Mouse (Mus musculus): ENCODE measurements at regions not wholly inside any gene's neighbourhood (a gene's known extent, or its start where the extent isn't known, plus 50 kb on each side); places are given as distances from the start of the nearest gene placed in this dataset.

DNA sequence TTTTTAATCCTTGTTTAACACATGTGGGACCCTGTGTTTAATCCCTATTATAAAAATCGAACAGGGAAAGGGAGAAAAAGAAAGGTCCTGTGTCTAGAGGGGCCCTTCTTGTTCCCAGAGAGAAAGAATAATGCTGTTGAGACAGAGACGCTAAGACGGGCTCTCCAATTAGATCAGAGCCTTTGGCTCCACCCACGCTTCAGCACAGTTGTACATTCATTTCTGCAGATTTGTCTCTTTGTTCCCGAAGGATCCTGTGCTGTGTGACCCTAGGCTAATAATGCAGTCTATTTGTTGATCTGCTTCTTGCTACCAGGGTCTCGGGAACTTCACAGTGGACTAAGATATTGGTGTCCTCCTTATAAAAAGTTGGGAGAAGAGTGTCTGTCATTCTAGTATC, 92.0 kb downstream of the Cdc5l start:
- no peak overlapping the region for H3K4me3 ChIP-seq
- no peaks in the 10 kb centered on the region for H3K36me3 ChIP-seq
- no peak overlapping the region for H3K4me2 ChIP-seq
- no peaks in the 10 kb centered on the region for H3K9me3 ChIP-seq
- H3K9ac ChIP-seq, result no peak overlapping the region
- H3K4me1 ChIP-seq, result no peaks in the 10 kb centered on the region
- H3K27ac ChIP-seq, result no peak overlapping the region
- ATAC-seq (ENCODE audit: borderline replicate concordance, extremely low read depth, low FRiP score, low TSS enrichment), result no peak
- 65% methylated on average over 6 of the region's 6 CpGs for WGBS
- no peaks in the 10 kb centered on the region for H3K27me3 ChIP-seq

DNA sequence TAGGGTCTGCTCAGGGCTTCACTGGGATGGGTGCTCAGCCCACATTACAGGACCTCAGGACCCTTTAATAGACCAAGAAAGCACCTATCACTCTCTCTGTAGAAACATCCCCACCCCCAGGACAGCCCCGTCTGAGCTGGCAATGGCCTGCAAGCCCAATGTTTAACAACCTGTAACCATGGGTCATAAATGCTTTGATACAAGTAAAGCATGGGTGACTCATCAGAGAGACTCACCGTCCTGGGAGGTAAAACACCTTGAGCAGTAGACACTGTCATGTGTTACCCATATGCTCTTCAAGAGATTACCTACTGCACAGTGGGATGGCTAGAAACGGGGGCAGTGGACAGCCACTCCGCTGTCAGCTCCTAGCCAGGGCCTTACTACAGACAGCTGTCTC, 92.7 kb downstream of the Cdc5l start:
- Histone ChIP-seq H3K9ac (no peak overlapping the region), H3K9me3 (no peaks in the 10 kb centered on the region), H3K4me3 (no peak overlapping the region), H3K36me3 (no peaks in the 10 kb centered on the region), H3K27me3 (no peaks in the 10 kb centered on the region), H3K27ac (no peak overlapping the region), H3K4me2 (no peak overlapping the region), H3K4me1 (no peaks in the 10 kb centered on the region)
- 79% methylated on average over 4 of the region's 4 CpGs for WGBS
- ATAC-seq (ENCODE audit: borderline replicate concordance, extremely low read depth, low FRiP score, low TSS enrichment), result no peak

DNA sequence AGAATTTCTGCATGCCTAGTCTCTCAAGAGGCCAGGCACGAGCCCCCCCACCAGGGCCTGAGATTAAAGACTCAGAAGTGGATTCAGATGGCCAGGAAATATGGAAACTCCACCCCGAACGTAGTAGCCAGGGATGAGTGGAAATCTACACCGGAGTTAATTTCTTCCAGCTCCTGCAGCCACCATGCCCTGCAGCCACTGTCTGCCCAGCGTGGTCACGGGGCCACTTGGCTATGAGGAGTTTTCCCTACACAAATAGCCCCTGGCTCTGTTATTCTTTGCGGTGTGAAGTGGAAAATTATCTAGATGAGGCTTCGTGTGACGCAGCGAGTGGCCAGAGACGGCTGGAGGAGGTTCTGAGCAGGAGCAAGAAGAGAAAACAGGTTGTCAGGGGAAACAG, 94.3 kb downstream of the Cdc5l start:
- WGBS, result 44% methylated on average over 11 of the region's 11 CpGs
- H3K36me3 ChIP-seq, result no peaks in the 10 kb centered on the region
- no peak for ATAC-seq (ENCODE audit: borderline replicate concordance, extremely low read depth, low FRiP score, low TSS enrichment)
- H3K9me3 ChIP-seq, result no peaks in the 10 kb centered on the region
- no peak overlapping the region for H3K4me2 ChIP-seq
- H3K27me3 ChIP-seq, result no peaks in the 10 kb centered on the region
- no peak overlapping the region for H3K4me3 ChIP-seq
- no peaks in the 10 kb centered on the region for H3K4me1 ChIP-seq
- H3K27ac ChIP-seq, result no peak overlapping the region
- H3K9ac ChIP-seq, result no peak overlapping the region

DNA sequence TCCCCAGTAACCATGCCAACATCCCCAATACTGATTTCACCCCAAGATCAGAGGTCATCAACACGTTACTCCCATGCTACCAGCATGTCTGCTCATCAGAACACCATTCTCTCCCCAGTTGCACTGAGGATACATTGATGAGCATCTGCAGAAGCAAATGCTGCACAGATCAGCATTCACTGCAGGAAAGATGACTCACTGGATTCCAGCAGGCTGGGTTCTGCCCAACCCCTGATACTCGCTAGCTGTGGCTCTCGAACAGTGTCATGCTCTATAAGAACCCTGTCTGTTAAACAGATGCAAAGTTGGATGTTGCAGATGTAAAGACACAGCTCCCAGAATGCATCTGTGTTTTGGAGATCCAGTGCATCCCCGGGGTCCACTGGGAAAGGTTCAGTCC, 95.5 kb downstream of the Cdc5l start:
- H3K4me2 ChIP-seq, result no peak overlapping the region
- no peak overlapping the region for H3K9ac ChIP-seq
- no peaks in the 10 kb centered on the region for H3K27me3 ChIP-seq
- H3K4me3 ChIP-seq, result no peak overlapping the region
- no peaks in the 10 kb centered on the region for H3K9me3 ChIP-seq
- H3K36me3 ChIP-seq, result no peaks in the 10 kb centered on the region
- no peak for ATAC-seq (ENCODE audit: borderline replicate concordance, extremely low read depth, low FRiP score, low TSS enrichment)
- H3K27ac ChIP-seq, result no peak overlapping the region
- 77% methylated on average over 4 of the region's 4 CpGs for WGBS
- H3K4me1 ChIP-seq, result no peaks in the 10 kb centered on the region

DNA sequence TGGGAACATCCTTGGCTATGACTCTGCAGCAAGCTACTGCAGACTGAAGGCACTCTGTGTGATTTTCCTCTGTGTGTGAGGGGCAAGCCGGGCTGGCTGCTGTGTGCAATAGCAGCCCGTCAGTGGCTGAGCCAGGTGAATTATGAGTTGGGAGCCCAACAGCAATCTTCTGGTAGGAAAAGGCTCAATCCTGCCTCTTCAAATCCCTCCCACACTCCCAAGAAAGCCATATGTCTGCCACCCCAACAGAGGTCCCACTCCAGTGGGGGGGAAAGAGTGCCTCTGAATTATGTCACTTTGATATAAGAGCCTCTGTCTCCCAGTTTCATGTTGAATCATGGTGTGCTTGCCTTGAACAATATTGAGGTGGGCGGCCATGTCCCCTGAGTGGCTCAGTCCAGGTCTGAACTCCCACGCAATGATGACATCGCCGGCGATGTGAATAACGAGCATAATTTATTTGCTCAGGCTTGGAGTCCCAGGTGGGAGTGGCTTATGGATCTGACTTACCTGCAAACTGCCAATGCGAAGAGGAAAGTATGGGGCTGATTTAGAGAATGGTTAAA, 97.9 kb downstream of the Cdc5l start:
- no peak overlapping the region for H3K4me3 ChIP-seq
- ATAC-seq (ENCODE audit: borderline replicate concordance, extremely low read depth, low FRiP score, low TSS enrichment), result no peak
- 74% methylated on average over 9 of the region's 9 CpGs for WGBS
- no peaks in the 10 kb centered on the region for H3K36me3 ChIP-seq
- H3K27me3 ChIP-seq, result no peaks in the 10 kb centered on the region
- no peak overlapping the region for H3K4me2 ChIP-seq
- H3K9me3 ChIP-seq, result no peaks in the 10 kb centered on the region
- H3K4me1 ChIP-seq, result no peaks in the 10 kb centered on the region
- no peak overlapping the region for H3K9ac ChIP-seq
- no peak overlapping the region for H3K27ac ChIP-seq

DNA sequence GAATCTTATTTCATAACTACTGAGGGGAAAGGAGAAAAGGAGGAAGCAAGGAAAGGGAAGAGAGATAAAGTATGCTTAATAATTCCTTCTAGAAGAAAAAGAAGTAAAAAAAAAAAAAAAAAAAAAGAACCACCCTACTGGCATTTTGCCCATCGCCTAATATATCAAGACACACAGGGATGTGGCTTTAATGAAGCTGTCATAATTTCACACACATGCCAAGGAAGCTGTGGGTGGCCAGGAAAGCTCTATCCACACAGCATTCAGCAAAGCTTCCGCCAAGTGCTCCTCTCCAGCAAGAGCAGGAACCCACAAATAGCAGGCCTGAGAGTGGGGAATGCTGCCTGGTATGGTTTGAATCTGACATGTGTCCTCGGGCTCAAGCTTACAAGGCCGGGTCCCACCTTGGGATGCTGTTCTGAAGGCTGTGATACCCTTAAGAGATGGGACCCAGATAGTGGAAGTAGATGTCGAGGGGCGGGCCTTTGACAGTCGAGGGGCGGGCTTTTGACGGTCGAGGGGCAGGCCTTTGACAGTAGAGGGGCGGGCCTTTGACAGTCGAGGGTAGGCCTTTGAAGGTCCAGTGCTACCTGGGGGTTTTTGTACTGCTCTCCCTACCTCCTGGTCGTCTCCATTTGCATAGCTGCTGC, 98.7 kb downstream of the Cdc5l start:
- Histone ChIP-seq H3K9ac (no peak overlapping the region), H3K27me3 (no peaks in the 10 kb centered on the region), H3K4me1 (no peaks in the 10 kb centered on the region), H3K9me3 (no peaks in the 10 kb centered on the region), H3K4me2 (no peak overlapping the region), H3K36me3 (no peaks in the 10 kb centered on the region), H3K4me3 (no peak overlapping the region), H3K27ac (no peak overlapping the region)
- no peak for ATAC-seq (ENCODE audit: borderline replicate concordance, extremely low read depth, low FRiP score, low TSS enrichment)
- WGBS, result 52% methylated on average over 13 of the region's 13 CpGs

DNA sequence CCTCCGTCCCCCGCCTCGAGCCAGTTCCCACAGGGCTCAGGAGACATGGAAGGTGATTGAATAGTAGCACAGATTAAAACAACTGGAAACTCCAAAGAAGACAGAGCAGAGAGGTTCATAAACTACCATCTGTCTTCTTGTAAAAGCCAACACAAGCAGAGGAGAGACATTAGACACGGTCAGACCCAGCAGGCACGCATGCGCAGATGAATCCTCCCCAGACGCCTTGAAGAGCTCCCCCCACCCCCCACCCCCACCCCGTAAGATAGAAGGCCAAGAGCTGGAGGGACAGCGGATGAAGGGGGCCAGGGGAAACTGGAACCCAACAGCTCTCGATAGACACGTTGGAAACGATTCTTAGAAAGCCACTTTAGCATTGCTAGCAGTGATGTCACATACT, 101.2 kb downstream of the Cdc5l start:
- no peak for ATAC-seq (ENCODE audit: borderline replicate concordance, extremely low read depth, low FRiP score, low TSS enrichment)
- 67% methylated on average over 12 of the region's 12 CpGs for WGBS
- Histone ChIP-seq H3K27ac (no peak overlapping the region), H3K36me3 (no peaks in the 10 kb centered on the region), H3K4me2 (no peak overlapping the region), H3K9ac (no peak overlapping the region), H3K4me1 (no peaks in the 10 kb centered on the region), H3K9me3 (no peaks in the 10 kb centered on the region), H3K4me3 (no peak overlapping the region), H3K27me3 (no peaks in the 10 kb centered on the region)

DNA sequence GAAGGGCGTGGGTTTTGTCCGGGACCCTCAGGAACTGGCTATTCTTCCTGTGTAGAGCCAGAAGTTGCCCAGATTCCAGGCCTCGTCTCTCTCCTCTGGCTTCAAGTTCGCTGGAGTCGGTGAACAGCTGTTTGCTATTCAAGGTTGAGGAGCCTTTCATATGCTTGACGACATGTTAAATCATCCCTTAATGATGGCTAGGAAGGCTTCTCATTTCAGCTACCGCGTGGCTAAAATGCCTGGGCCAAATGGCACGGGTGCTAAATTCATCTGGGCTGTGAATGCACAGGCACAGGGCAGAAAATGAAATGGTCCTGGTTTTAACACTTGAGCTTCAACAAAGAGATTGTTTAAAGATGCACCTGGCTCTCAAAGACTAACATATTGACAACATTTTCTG, 104.3 kb downstream of the Cdc5l start:
- Histone ChIP-seq H3K27me3 (no peaks in the 10 kb centered on the region), H3K9me3 (no peaks in the 10 kb centered on the region), H3K4me2 (no peak overlapping the region), H3K9ac (no peak overlapping the region), H3K4me1 (no peaks in the 10 kb centered on the region), H3K27ac (no peak overlapping the region), H3K36me3 (no peaks in the 10 kb centered on the region), H3K4me3 (no peak overlapping the region)
- no peak for ATAC-seq (ENCODE audit: borderline replicate concordance, extremely low read depth, low FRiP score, low TSS enrichment)
- 68% methylated on average over 9 of the region's 9 CpGs for WGBS

DNA sequence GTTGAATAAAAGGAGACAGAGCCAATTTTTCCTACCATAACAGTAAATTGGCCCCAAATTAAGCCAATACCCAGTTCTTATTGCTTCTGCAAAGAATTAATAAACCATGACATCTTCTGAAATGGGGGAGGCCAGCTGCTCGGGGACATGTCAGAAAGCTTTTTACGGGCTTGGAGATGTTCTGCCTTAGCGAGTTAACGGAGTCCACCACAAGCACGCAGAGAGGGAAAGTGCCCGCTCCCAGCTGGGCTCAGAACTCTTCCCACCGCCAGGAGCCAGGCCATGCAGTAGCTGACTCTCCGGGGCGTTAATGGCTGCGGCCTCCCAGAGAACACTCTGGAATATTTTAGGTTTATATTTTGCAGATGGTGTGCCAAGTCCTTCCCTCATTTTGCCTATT, 106.8 kb downstream of the Cdc5l start:
- Histone ChIP-seq H3K4me3 (no peak overlapping the region), H3K27ac (no peak overlapping the region), H3K4me2 (no peak overlapping the region), H3K4me1 (no peaks in the 10 kb centered on the region), H3K27me3 (no peaks in the 10 kb centered on the region), H3K36me3 (no peaks in the 10 kb centered on the region), H3K9me3 (no peaks in the 10 kb centered on the region), H3K9ac (no peak overlapping the region)
- 78% methylated on average over 10 of the region's 10 CpGs for WGBS
- ATAC-seq (ENCODE audit: borderline replicate concordance, extremely low read depth, low FRiP score, low TSS enrichment), result no peak

DNA sequence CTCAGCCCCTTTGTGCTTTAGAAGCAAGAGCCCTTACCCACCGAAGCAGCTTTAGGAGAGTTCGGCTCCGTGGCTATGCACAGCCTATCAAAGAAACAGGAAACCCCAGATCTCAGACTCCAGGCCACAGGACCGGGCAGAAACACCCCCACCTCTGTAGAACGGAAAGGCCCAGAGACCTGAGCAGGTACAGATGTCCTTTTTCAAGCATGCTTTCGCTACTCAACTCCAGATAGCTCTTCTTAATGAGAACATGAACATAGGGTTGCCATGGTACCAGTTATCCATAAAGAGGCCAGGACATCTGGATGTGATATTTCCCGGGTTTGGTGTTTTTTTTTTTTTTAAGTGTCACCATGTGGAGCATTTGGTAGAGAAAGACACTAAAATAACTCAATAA, 107.4 kb downstream of the Cdc5l start:
- no peak overlapping the region for H3K9ac ChIP-seq
- no peaks in the 10 kb centered on the region for H3K9me3 ChIP-seq
- no peak overlapping the region for H3K4me2 ChIP-seq
- H3K4me3 ChIP-seq, result no peak overlapping the region
- no peak for ATAC-seq (ENCODE audit: borderline replicate concordance, extremely low read depth, low FRiP score, low TSS enrichment)
- H3K27ac ChIP-seq, result no peak overlapping the region
- no peaks in the 10 kb centered on the region for H3K27me3 ChIP-seq
- no peaks in the 10 kb centered on the region for H3K36me3 ChIP-seq
- 71% methylated on average over 7 of the region's 7 CpGs for WGBS
- no peaks in the 10 kb centered on the region for H3K4me1 ChIP-seq

DNA sequence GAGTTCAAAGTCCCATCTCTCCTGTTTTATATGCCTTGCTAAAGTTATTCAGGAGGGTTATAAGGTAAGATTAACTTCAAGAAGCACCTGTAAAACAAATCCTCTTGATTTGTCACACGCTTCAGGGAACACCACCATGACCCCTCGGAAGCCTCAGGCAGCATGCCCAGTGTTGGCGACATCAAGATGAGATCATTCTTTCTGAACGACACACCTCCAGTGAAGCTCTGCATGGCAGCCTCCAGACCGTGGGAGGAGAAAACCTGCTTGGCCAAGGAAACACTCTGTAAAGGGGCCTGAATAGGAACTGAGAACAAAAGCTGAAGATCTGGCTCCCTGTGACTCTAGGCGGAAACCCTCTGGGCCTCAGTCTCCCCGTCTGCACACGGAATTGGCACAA, 110.7 kb downstream of the Cdc5l start:
- no peaks in the 10 kb centered on the region for H3K36me3 ChIP-seq
- no peak for ATAC-seq (ENCODE audit: borderline replicate concordance, extremely low read depth, low FRiP score, low TSS enrichment)
- 67% methylated on average over 8 of the region's 8 CpGs for WGBS
- no peak overlapping the region for H3K27ac ChIP-seq
- no peak overlapping the region for H3K4me2 ChIP-seq
- no peak overlapping the region for H3K9ac ChIP-seq
- no peaks in the 10 kb centered on the region for H3K9me3 ChIP-seq
- H3K4me3 ChIP-seq, result no peak overlapping the region
- H3K27me3 ChIP-seq, result no peaks in the 10 kb centered on the region
- H3K4me1 ChIP-seq, result no peaks in the 10 kb centered on the region

DNA sequence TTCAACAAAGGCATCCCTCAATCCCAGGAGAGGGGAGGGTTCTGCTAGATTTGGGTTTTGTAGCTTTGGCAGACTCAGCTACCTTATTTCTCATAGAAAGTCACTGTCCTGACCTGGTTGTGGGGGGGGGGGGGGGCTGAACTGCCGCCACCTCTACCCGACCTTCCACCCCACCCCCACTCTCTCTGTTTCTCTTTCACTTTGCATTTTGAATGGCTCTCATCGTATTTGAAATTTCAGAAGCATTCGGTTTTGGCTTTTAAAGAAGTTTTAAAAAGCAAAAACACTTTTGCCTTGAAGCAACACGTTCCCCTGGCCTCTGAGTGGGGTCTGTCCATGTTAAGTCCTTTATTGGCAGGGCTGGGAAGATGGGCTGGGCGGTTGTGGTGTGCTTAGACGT, 113.5 kb downstream of the Cdc5l start:
- Histone ChIP-seq H3K4me3 (no peak overlapping the region), H3K27ac (no peak overlapping the region), H3K36me3 (no peaks in the 10 kb centered on the region), H3K4me2 (no peak overlapping the region), H3K9me3 (no peaks in the 10 kb centered on the region), H3K9ac (no peak overlapping the region), H3K27me3 (no peaks in the 10 kb centered on the region), H3K4me1 (no peaks in the 10 kb centered on the region)
- no peak for ATAC-seq (ENCODE audit: borderline replicate concordance, extremely low read depth, low FRiP score, low TSS enrichment)
- 65% methylated on average over 7 of the region's 7 CpGs for WGBS
